Mouse (Mus musculus): ENCODE results near the gene Nit1.

Nit1 gene

DNA sequence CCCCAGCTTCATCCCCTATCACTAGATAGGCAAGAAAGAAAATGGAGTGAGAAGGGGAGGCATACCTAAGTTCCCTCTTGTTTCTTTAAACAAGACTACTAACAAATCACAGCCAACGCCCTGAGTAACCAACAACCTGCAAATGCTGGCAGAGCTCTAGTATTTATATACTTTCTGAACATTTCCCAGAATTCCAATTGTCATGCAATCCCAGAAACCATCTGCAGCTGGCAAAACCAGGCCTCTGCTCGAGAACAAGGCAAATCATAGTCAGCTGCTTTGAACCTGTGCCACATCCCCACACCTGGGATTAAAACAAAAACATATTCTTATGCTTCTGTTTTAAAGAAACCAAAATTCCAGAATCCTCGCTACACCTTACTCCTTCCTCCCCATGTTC, 52.1 kb downstream of the Nit1 start:
- DNase-seq: no peak

DNA sequence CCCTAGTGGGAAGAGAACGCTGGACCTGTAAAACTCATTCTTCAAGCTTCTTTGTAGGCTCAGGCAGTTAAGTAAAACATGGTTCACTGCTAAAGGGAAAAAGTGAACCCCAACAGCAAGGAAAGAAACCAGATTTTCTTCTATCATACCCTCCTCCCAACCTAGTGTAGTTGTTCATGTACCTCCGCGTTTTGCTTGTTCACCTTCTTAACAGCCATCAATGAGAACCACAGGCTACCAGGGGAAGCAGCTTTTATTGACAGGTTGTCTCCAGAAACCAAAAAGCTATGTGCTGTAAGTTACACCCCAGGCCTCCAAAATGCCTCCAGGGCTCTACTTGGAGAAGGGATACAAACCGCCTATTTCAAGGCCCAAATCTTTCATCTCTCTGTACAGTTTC, 57.1 kb downstream of the Nit1 start:
- DNase-seq: no peak

Measured in B cell, adult 2 months (primary cell).